Mouse (Mus musculus): Measurements from ENCODE around the gene Wdr73. TPM values are rescaled to one million over a fixed set of nuclear protein-coding genes. Genes with fewer than 3 reads are reported as not detected.

The Wdr73 gene
- polyA plus RNA-seq (2012; rRNA removed) = 25.9 and 33.4 TPM in 2 replicates

DNA sequence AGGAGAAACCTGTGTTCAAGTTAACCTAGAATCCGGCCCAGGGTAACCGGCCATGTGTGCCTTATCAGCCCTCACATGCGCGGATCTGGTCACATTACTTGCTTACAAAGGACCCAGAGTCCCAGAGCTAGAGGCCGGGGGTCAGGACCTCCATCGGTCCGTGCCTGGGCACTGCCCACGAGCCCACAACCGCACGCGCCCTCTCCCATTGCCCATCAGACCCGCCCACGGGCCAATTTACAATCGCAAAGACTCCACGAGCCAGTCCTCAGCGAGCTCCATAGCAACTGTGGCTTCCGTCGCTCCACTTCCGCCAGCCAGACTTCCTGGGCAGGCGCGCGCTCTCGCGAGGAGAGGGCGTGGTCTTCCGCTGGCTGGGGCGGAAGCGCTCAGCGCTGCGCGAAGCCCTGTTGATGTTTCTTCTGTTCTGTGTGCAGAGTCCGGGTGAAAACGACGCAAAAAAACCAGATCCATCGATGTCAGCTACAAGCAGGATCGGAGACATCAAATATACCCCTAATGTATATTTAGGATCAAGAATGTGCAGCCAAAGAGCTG lies at the start of gene Wdr73:
Wdr73 (minus strand) TSS at position 326 of the 558 bp plus-strand sequence.

DNA sequence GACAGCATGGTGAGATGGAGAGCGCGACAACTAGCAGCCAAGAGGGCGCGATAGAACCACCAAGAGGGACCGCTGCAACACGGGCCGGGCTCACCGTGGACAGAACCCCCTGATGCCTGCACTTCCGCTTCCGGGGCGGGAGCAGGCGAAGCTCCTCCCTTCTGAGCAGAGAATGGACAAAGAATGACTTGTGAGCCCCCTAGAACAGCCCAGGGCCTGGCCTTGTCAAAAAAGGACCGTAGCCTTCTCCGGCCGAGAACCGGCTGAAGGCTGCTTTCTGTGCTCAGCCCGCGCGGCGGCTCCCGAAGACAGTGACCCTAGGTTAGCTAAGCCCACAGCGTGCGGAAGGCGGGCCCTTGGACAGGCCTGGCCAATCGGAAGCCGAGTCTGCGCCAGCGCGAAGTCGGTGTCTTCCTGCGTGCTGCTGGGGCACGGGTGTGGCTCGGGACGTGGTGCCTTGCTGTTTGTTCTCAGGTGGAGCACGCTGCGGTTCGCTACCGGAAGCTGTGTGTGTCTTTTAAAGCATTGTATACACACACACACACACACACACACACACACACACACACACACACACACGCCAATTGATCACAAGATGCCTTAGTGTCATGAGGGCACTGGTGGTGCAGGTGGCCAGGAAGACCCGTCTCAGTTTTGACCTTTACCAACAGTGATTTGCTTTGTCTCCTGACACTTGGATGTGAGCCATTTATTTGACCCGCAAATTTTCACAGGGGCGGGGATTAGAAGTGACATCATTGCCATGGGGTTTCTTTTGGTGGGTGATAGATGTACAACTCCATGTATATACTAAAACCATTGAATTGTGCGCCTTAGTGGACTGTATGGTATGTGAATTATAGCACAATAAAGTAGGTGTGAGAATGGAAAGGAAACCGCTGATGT lies 46.6 kb upstream of the Wdr73 start, which contains the start of gene Sec11a:
Sec11a (minus strand) TSS at position 336 of the 906 bp plus-strand sequence.

DNA sequence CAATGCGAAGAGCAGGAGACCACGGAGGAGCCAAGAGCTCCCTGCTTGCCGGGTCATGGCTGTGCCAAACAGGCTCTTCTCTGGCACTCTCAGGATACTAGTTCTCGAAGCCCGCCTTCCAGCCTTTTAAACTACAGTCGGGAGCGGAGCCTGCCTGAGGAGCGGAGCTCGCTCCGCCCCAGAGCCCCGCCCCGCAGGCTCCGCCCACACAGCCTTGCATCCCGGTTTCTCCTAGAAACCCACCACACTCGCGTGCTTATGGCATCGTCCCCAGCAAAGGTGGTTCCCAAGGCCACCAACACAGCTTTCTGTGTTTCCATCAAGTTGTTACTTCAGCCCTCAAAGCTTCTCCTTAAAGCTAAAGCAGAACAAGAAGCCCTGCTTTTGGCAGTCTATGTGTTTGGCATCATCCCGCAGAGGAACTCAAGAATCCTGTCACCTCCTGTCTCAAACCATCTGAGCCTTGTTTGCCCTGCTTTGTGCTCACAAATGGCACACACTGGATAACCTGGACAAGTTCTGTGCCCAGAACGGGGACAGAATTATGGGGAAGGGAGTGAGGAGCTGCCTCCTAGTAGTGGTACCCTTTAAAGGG lies 3.9 kb upstream of the Wdr73 start, which contains the start of gene Nmb:
Nmb (minus strand) TSS at position 156 of the 595 bp plus-strand sequence.

GRCm38 (mm10) chr7:80860729-80861274 lies 40.3 kb downstream of the Wdr73 start, which contains the start of gene Zscan2:
TSS of gene Zscan2 (plus strand) at chr7:80860920.

Other genes with a start within 250 kb of the Wdr73 start
- gene Crtc3, start 212.4 kb downstream of the Wdr73 start, polyA plus RNA-seq (2012; rRNA removed) = 36.6 and 65.6 TPM in 2 replicates
- gene Iqgap1, start 75.3 kb downstream of the Wdr73 start, polyA plus RNA-seq (2012; rRNA removed) = 37.6 and 38.3 TPM in 2 replicates
- 12.0 and 12.9 TPM in 2 replicates for gene Zscan2, start 40.3 kb downstream of the Wdr73 start, polyA plus RNA-seq (2012; rRNA removed)
- gene Nmb, start 3.8 kb upstream of the Wdr73 start, polyA plus RNA-seq (2012; rRNA removed) = 8.6 and 11.5 TPM in 2 replicates
- gene Sec11a, start 46.5 kb upstream of the Wdr73 start, polyA plus RNA-seq (2012; rRNA removed) = 51.6 and 65.4 TPM in 2 replicates
- 20.3 and 27.9 TPM in 2 replicates for gene Zfp592, start 92.4 kb upstream of the Wdr73 start, polyA plus RNA-seq (2012; rRNA removed)
- gene Alpk3, start 156.3 kb upstream of the Wdr73 start, polyA plus RNA-seq (2012; rRNA removed) = 1.6 and 1.9 TPM in 2 replicates
- gene Slc28a1, start 213.5 kb upstream of the Wdr73 start, polyA plus RNA-seq (2012; rRNA removed) = 1.0 and 1.5 TPM in 2 replicates